Mouse (Mus musculus) limb, embryonic 14.5 days (tissue): ENCODE data around the gene Krt82. TPM values are rescaled to one million over a fixed set of nuclear protein-coding genes. Genes with fewer than 3 reads are reported as not detected.

Experiments
- ATAC-seq: fragments of 200-750 bp; cut with Nextera tagmentation; 2 replicates; pipeline ENCODE4 v1.8.0; 2017; ENCODE audit warnings: low read depth, moderate number of reproducible peaks, moderate TSS enrichment; ENCODE audit not compliant: low FRiP score
- DNase-seq: peaks from one replicate; pipeline ENCODE4 v3.0.0-alpha.2; 2015; ENCODE audit warnings: low spot score
- H3K27ac ChIP-seq: fragments of 300-500 bp; sonication (generic); replicated peaks from 2 replicates; pipeline ENCODE4 v1.5.1; 2014; ENCODE audit warnings: low read depth, mild to moderate bottlenecking, low read length, moderate library complexity, mixed read lengths
- H3K27me3 ChIP-seq: fragments of 300-500 bp; sonication (generic); 2 replicates; pipeline ENCODE4 v1.6.1; 2014; ENCODE audit warnings: low read length, mixed read lengths; ENCODE audit not compliant: control insufficient read depth, insufficient read depth
- H3K36me3 ChIP-seq: fragments of 300-500 bp; sonication (generic); 2 replicates; pipeline ENCODE4 v1.6.1; 2014; ENCODE audit warnings: mild to moderate bottlenecking, low read length, moderate library complexity, mixed read lengths; ENCODE audit not compliant: control insufficient read depth, insufficient read depth
- H3K4me1 ChIP-seq: fragments of 300-500 bp; sonication (generic); 2 replicates; pipeline ENCODE4 v1.6.1; 2014; ENCODE audit warnings: antibody characterized with exemption, low read length, mixed read lengths; ENCODE audit not compliant: control insufficient read depth, insufficient read depth
- H3K4me2 ChIP-seq: fragments of 300-500 bp; sonication (generic); replicated peaks from 2 replicates; pipeline ENCODE4 v1.6.1; 2014; ENCODE audit warnings: low read depth, mild to moderate bottlenecking, low read length, moderate library complexity; ENCODE audit not compliant: severe bottlenecking
- H3K4me3 ChIP-seq: fragments of 300-500 bp; sonication (generic); replicated peaks from 2 replicates; pipeline ENCODE4 v1.5.1; 2014; ENCODE audit warnings: low read length
- H3K9ac ChIP-seq: fragments of 300-500 bp; sonication (generic); 2 replicates; pipeline ENCODE4 v1.6.1; 2014; ENCODE audit warnings: mild to moderate bottlenecking, low read depth, low read length, moderate library complexity; ENCODE audit not compliant: severe bottlenecking
- H3K9me3 ChIP-seq: fragments of 300-500 bp; sonication (generic); 2 replicates; pipeline ENCODE4 v1.6.1; 2016; ENCODE audit warnings: low read length; ENCODE audit not compliant: control insufficient read depth
- POLR2A ChIP-seq: fragments of 200-500 bp; IDR thresholded peaks from 2 replicates; pipeline ENCODE4 v1.8.0; 2012; ENCODE audit warnings: inconsistent platforms, mild to moderate bottlenecking, moderate library complexity, borderline replicate concordance; ENCODE audit not compliant: insufficient read depth, insufficient read length; ENCODE audit errors: extremely low read depth
- WGBS: fragments of 180-500 bp; shearing (Covaris S2); extraction: QIAGEN DNeasy Blood & Tissue Kit; methylation state at CpG from one replicate; pipeline ENCODE4 v1.1.7; 2014; 5-methylcytosine and 5-hydroxymethylcytosine counted together
- polyA plus RNA-seq, 2 experiments: library from polyadenylated mRNA; depleted of rRNA in 1 of 2; stranded (reverse) in 1 of 2; unstranded in 1 of 2; fragments of >200 nt; fragmentation: Nextera tagmentation in 1 of 2; extraction: Ambion mirVana in 1 of 2; gene quantifications; 2 replicates each; pipeline versions ENCODE4 v1.2.1 to v1.2.3; 2012 to 2014

Krt82 gene
- polyA plus RNA-seq, 2 experiments, result not detected

DNA sequence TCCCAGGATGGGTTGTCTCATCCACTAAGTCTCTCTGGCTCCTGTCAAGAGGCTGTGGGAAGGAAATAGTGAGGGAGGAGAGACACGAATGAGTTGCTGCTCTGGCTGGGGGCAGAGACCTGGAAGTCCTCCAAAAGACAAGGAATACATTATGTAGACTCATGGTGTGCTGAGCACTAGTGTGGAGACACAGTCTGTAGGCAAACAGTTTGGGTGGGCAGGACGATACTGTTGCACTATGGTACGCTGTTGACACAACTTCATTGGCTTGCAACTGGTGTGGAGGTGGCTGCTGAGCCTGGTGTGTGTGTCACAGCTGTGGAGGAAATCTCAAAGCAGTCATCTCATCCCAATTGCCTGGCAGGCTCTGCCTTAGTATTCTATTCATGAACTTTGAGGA lies 31.2 kb upstream of the Krt82 start:
- no peak for TF ChIP-seq POLR2A
- H3K9me3 ChIP-seq, result no peaks in the 10 kb centered on the region
- ATAC-seq (no peak), DNase-seq (no peak)
- H3K4me2 ChIP-seq, result no peak overlapping the region
- H3K36me3 ChIP-seq, result no peaks in the 10 kb centered on the region
- no peaks in the 10 kb centered on the region for H3K4me1 ChIP-seq
- no peak overlapping the region for H3K9ac ChIP-seq
- 82% methylated on average over 3 of the region's 3 CpGs for WGBS
- no peak overlapping the region for H3K27ac ChIP-seq
- no peaks in the 10 kb centered on the region for H3K27me3 ChIP-seq
- H3K4me3 ChIP-seq, result no peak overlapping the region

DNA sequence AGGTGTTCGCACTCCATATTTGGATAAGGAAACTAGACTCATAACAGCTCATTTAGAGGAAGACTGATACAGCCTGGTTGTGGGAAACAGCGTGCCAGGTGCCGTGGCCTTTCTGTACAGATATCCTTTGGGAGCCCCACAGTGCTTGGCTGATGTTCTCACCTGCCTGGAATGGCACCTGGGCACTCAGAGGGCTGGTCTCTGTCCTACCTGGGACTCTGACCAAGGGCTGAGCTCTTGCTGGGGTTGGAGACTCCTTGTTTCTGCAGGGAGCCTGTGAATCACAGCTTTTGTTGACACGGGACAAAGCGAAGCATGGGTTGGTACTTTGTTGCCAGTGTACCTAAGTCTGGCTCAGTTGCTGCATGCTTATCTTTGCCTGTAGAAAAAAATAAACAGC lies 25.0 kb upstream of the Krt82 start:
- Histone ChIP-seq H3K4me2 (no peak overlapping the region), H3K4me3 (no peak overlapping the region), H3K4me1 (peaks cover 5% of the 10 kb centered on the region; the same call in 1 of the 2 replicates), H3K27ac (no peak overlapping the region), H3K9ac (no peak overlapping the region), H3K9me3 (no peaks in the 10 kb centered on the region), H3K27me3 (no peaks in the 10 kb centered on the region), H3K36me3 (no peaks in the 10 kb centered on the region)
- WGBS, result 85% methylated on average over 5 of the region's 5 CpGs
- ATAC-seq (no peak), DNase-seq (no peak)
- TF ChIP-seq POLR2A, result no peak

DNA sequence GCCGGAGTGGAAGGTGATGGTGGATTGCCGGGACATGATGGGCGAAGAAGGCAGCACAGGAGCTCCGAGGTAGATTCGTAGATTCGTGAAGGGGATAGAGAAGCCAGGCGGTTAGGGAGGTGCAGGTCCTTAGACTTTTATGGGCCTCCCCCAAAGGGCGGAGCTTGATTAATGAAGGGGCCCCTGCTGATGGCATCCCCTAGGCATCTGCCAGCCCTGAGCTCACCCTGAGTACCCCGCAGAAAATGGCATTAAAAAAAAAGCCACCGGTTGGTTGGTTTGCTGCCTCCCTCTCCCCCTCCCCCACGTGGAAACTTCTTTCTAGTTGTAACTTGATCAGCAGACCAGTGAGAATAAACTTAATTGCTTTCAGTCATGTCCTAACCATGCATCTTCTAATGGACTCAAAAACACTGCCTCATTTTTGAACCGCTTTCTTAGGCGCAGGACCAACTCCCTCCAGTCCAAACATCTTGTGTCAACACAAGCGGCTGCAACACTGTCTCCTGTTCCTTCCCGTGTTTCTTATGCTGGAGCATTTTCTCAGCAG lies 23.4 kb upstream of the Krt82 start, which contains the start of gene Krt75:
Gene Krt75, minus strand, starts transcription at position 109 of the 550 bp plus-strand sequence.
- Histone ChIP-seq H3K27me3 (no peaks in the 10 kb centered on the region), H3K27ac (no peak within 1 kb of the TSS), H3K9me3 (no peaks in the 10 kb centered on the region), H3K36me3 (no peaks in the 10 kb centered on the region), H3K4me2 (no peak within 1 kb of the TSS), H3K4me1 (peaks cover 5% of the 10 kb centered on the region; the same call in 1 of the 2 replicates), H3K9ac (no peak within 1 kb of the TSS), H3K4me3 (no peak within 1 kb of the TSS)
- no peak for ATAC-seq
- no peak for TF ChIP-seq POLR2A
- DNase-seq, result no peak
- whole genome bisulfite sequencing, result 50% methylated on average over 15 of the region's 15 CpGs

DNA sequence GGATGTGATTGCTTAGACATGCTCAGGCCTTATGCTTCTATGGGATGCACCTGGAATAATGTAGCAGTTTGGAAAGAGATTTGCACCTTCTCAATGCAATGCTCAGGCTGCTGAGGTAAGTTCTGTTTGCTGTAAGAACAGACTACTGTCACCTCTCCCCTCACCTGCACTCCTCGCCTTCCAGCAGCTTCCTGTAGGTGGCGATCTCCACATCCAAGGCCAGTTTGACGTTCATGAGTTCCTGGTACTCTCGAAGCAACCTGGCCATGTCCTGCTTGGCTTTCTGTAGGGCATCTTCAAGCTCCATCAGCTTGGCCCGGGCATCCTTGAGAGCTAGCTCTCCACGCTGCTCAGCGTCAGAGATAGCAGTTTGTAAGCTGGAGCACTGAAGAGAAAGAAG lies 17.3 kb upstream of the Krt82 start:
- 42% methylated on average over 7 of the region's 7 CpGs for WGBS
- Histone ChIP-seq H3K9ac (no peak overlapping the region), H3K27me3 (no peaks in the 10 kb centered on the region), H3K4me3 (no peak overlapping the region), H3K9me3 (no peaks in the 10 kb centered on the region), H3K4me1 (peaks cover 21% of the 10 kb centered on the region), H3K36me3 (no peaks in the 10 kb centered on the region), H3K4me2 (no peak overlapping the region), H3K27ac (no peak overlapping the region)
- DNase-seq, result no peak
- no peak for ATAC-seq
- no peak for TF ChIP-seq POLR2A

DNA sequence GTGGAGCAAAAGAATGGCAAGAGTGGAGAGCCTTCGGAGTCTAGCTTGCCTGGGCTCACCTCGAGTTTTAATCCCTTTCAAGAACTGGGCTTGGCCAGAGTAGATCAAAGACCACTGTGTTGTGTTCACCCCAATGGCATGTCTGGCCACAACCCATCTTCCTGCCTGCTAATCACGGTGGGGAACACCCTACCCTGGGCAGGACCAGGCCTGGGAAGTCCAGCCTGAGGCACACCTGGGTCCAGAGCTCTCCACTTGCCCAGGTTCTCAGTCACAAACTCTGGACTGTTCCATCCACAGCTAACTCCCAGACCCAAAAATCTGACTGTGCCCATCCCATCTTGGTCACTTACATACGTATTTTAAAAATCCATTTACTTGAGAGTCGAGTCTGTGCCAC lies 12.4 kb upstream of the Krt82 start, which contains the start of gene Krt90:
Gene Krt90, minus strand, starts transcription at position 101 of the 400 bp plus-strand sequence.
- Histone ChIP-seq H3K4me1 (peaks cover 21% of the 10 kb centered on the region), H3K9me3 (no peaks in the 10 kb centered on the region), H3K9ac (no peak within 1 kb of the TSS), H3K27ac (no peak within 1 kb of the TSS), H3K4me2 (no peak within 1 kb of the TSS), H3K27me3 (no peaks in the 10 kb centered on the region), H3K36me3 (no peaks in the 10 kb centered on the region), H3K4me3 (no peak within 1 kb of the TSS)
- 60% methylated on average over 5 of the region's 5 CpGs for WGBS
- no peak for DNase-seq
- no peak for TF ChIP-seq POLR2A
- no peak for ATAC-seq
